Mouse (Mus musculus) E14TG2a.4 (cell line): ENCODE measurements around the gene Rap1gap2.

Source experiments
- CTCF ChIP-seq: conservative IDR thresholded peaks from 2 replicates; pipeline ENCODE4 v1.5.1; 2014; ENCODE audit warnings: low read length
- NANOG ChIP-seq: IDR thresholded peaks from 2 replicates; pipeline ENCODE4 v1.6.1; 2014; ENCODE audit warnings: borderline replicate concordance, low read length, mixed read lengths
- POU5F1 ChIP-seq: IDR thresholded peaks from 2 replicates; pipeline ENCODE4 v1.6.1; 2014; ENCODE audit warnings: low read length, borderline replicate concordance

- TF ChIP-seq CTCF (no peak), NANOG (no peak), POU5F1 (no peak)
Observed at GRCm38 (mm10) chr11:74592246-74592645, 18.5 kb downstream of the Rap1gap2 start.
